Mouse (Mus musculus) spleen, postnatal 0 days (tissue): Measurements from ENCODE around the gene Eml1. TPM values are rescaled to one million over a fixed set of nuclear protein-coding genes. Genes with fewer than 3 reads are reported as not detected.

Experiments used
- polyA plus RNA-seq: library from polyadenylated mRNA; unstranded; fragments of >200 nt; fragmentation: Nextera tagmentation; extraction: Ambion mirVana; gene quantifications from 2 replicates; pipeline ENCODE4 v1.2.1, GENCODE M21; 2015

The Eml1 gene
- polyA plus RNA-seq: 14.6 and 19.3 TPM in 2 replicates

DNA sequence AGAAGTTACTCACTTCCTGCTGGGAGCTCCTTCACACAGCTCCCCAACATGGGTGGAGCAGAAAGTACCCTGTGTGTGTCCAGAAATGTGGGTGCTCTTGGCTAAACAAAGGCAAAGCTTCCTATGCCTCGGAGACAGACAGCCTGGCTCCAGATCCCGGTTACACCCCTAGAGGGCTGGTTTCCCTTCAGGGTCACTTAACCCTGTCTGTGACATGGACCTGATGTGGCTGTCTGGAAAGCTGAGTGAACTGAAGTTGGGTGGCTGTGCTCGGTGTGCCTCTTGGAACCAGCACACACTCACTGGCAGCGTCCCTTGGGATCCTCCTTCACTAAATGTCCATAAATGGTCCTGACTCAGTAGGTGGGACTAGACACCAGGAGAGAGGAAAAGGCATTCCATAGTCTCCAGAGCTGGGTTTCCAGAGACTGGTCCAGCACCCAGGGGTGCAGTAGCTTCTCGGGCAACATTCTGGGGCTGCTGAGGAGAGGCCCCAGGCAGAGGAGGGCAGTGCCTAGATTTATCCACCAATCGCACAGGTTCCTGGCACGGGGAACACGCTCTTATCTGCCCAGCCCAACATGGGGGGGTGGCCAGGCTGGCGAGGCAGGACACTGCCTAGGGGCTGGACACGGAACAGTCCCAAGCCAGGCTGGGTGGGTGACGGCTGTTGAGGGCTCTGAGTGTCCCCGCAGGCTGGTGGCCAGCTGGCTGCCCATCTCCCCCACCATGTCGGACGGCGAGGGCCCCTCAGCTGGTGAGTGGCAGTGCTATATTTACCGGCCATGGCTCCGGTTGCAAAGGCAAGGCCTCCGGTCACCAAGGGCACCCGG, at the start of gene Eml1:
Gene Eml1 (plus strand): TSS at position 362 of the 833 bp plus-strand sequence.

DNA sequence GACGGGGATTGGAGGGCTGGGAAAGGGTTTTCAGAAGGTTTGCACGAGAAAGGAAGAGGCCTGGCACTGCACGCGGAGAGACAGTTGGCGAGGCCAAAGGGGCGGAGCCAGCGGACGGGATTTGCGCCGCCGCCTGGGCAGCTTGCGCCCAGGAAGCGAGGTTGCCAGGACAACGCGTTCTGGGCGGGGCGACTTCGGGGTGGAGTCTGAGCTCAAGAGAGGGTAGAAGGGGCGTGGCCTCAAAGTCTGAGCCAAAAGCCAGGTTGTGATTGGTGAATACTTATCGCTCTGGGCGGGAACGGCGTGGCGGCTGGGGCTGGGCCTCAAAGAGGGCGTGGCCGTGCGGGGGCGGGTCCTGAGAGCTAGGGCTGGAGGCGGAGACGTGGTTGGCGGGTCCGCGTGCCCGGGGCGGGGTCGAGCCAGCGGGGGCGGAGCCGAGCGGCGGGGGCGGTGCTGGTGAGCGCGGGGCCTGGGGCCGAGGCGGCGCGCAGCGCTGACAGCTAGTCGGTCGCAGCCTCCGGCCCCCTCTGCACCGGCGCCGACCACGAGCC, 36.8 kb upstream of the Eml1 start, which contains the start of gene Cyp46a1:
Gene Cyp46a1 (plus strand): TSS at position 487 of the 551 bp plus-strand sequence.

DNA sequence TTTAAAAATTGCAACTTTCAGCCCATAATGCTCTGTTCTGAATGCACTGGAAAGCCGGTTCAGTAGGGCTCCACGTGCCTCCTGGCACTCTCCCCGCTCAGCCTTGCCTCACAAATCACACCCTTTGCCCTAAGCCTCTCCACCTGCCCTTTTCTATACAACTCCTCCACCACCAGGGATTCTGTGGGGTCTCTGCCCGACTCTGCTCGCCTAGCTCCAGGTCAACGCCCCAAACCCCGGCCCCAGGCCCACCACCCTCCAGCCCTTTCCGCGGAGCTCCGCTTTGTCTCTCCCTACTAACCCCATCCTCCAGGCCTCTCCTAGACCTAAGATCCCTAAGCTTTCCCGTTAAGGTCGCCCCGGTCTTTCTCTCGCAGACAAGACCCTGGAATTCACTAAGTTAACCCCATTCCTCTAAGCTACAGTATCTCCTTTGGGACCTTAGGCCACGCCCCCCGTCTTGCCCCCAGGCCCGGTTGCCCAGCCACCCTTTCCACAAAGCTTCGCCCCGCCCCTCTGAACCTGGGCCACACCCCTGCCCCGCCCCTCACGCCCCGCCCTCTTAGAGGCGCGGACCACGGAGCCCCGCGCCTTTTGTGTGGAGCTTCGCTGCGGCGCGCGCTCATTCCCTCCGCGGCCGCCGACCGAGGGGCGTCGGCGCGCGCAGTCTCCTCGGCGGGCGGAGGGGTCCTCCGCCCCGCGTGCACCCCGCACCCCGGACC, 183.5 kb downstream of the Eml1 start, which contains the start of gene Evl:
Gene Evl (plus strand): TSS at position 601 of the 722 bp plus-strand sequence.

Other genes starting within 250 kb of the Eml1 start
- 43.9 and 46.1 TPM in 2 replicates for gene Setd3, start 191.6 kb upstream of the Eml1 start, polyA plus RNA-seq
- 3.9 and 4.5 TPM in 2 replicates for gene Ccnk, start 191.4 kb upstream of the Eml1 start, polyA plus RNA-seq
- gene Ccdc85c, start 95.5 kb upstream of the Eml1 start, polyA plus RNA-seq: 1.5 and 1.8 TPM in 2 replicates
- gene Hhipl1, start 64.7 kb upstream of the Eml1 start, polyA plus RNA-seq: 0.43 and 0.59 TPM in 2 replicates
- 2.9 and 5.5 TPM in 2 replicates for gene Cyp46a1, start 36.6 kb upstream of the Eml1 start, polyA plus RNA-seq
- gene Evl, start 183.8 kb downstream of the Eml1 start, polyA plus RNA-seq: 29.3 and 37.4 TPM in 2 replicates